Mouse (Mus musculus) MEL (cell line): ENCODE measurements around the gene Tmem202. TPM values are rescaled to one million over a fixed set of nuclear protein-coding genes. Genes with fewer than 3 reads are reported as not detected.

ENCODE experiments used
- DNase-seq: peaks from one replicate; pipeline ENCODE4 v3.0.0; 2011; ENCODE audit warnings: low read depth, low spot score
- H3K27ac ChIP-seq: 2 replicates; pipeline ENCODE4 v1.5.1; 2012; ENCODE audit warnings: low read depth, mild to moderate bottlenecking, control low read depth, low read length, moderate library complexity; ENCODE audit not compliant: control insufficient read depth
- H3K27me3 ChIP-seq, 2 experiments: fragments of 150-350 bp in 1 of 2; sonication (generic) in 1 of 2; 2 replicates each; pipeline ENCODE4 v1.6.1; 2012; ENCODE audit warnings: low read length in 2 of 2, mild to moderate bottlenecking in 2 of 2, improper control_type of control experiment in 1 of 2, moderate library complexity in 1 of 2; ENCODE audit not compliant: insufficient read depth in 2 of 2, control insufficient read depth in 1 of 2
- H3K36me3 ChIP-seq, 2 experiments: 2 replicates each; pipeline ENCODE4 v1.6.1; 2012 to 2014; ENCODE audit warnings: low read length in 2 of 2, improper control_type of control experiment in 1 of 2, inconsistent platforms in 1 of 2, mild to moderate bottlenecking in 1 of 2; ENCODE audit not compliant: insufficient read depth in 2 of 2, control insufficient read depth in 1 of 2
- H3K4me1 ChIP-seq, 2 experiments: fragments of 150-350 bp in 1 of 2; sonication (generic) in 1 of 2; 2 replicates each; pipeline ENCODE4 v1.6.1; 2012; ENCODE audit warnings: low read length in 2 of 2, improper control_type of control experiment in 1 of 2, mild to moderate bottlenecking in 1 of 2; ENCODE audit not compliant: insufficient read depth in 2 of 2, control insufficient read depth in 1 of 2
- H3K4me3 ChIP-seq, 2 experiments: fragments of 150-350 bp in 1 of 2; sonication (generic) in 1 of 2; 2 replicates each; pipeline ENCODE4 v1.5.1; 2012; ENCODE audit warnings: low read depth in 2 of 2, low read length in 2 of 2, mild to moderate bottlenecking in 2 of 2, moderate library complexity in 2 of 2, control low read depth in 1 of 2, improper control_type of control experiment in 1 of 2; ENCODE audit not compliant: control insufficient read depth in 1 of 2, insufficient read depth in 1 of 2
- H3K79me2 ChIP-seq: 2 replicates; pipeline ENCODE4 v1.6.1; 2012; ENCODE audit warnings: mild to moderate bottlenecking, low read length, moderate library complexity; ENCODE audit not compliant: control insufficient read depth, poor library complexity, insufficient read depth
- H3K9ac ChIP-seq: 2 replicates; pipeline ENCODE4 v1.6.1; 2012; ENCODE audit warnings: low read depth, mild to moderate bottlenecking, control low read depth, low read length, moderate library complexity; ENCODE audit not compliant: control insufficient read depth, poor library complexity, severe bottlenecking
- H3K9me3 ChIP-seq: fragments of 150-350 bp; sonication (generic); replicated peaks from 2 replicates; pipeline ENCODE4 v1.6.1; 2012; ENCODE audit warnings: mild to moderate bottlenecking, low read length, improper control_type of control experiment, moderate library complexity; ENCODE audit not compliant: insufficient read depth
- BHLHE40 ChIP-seq: IDR thresholded peaks from 2 replicates; pipeline ENCODE4 v1.6.1; 2012; ENCODE audit warnings: low read depth, mild to moderate bottlenecking, inconsistent platforms, low read length, improper control_type of control experiment, borderline replicate concordance
- ELF1 ChIP-seq: IDR thresholded peaks from 2 replicates; pipeline ENCODE4 v1.6.1; 2014; ENCODE audit warnings: low read depth, mild to moderate bottlenecking, inconsistent platforms, low read length, improper control_type of control experiment, moderate library complexity
- EP300 ChIP-seq, 2 experiments: IDR thresholded peaks; 2 replicates each; pipeline ENCODE4 v1.6.1; 2011; ENCODE audit warnings: improper control_type of control experiment in 2 of 2, low read length in 2 of 2, low read depth in 1 of 2, mild to moderate bottlenecking in 1 of 2
- GATA1 ChIP-seq: IDR thresholded peaks from 2 replicates; pipeline ENCODE4 v1.6.1; 2011; ENCODE audit warnings: low read depth, low read length, improper control_type of control experiment
- JUND ChIP-seq: IDR thresholded peaks from 2 replicates; pipeline ENCODE4 v1.6.1; 2011; ENCODE audit warnings: low read depth, mild to moderate bottlenecking, improper control_type of control experiment, low read length
- RCOR1 ChIP-seq: IDR thresholded peaks from 2 replicates; pipeline ENCODE4 v1.6.1; 2012; ENCODE audit warnings: low read depth, mild to moderate bottlenecking, inconsistent platforms, low read length, improper control_type of control experiment
- TAL1 ChIP-seq: IDR thresholded peaks from 2 replicates; pipeline ENCODE4 v1.6.1; 2012; ENCODE audit warnings: mild to moderate bottlenecking, inconsistent platforms, low read length, moderate library complexity, mixed read lengths
- UBTF ChIP-seq: IDR thresholded peaks from 2 replicates; pipeline ENCODE4 v1.6.1; 2012; ENCODE audit warnings: low read depth, mild to moderate bottlenecking, inconsistent platforms, low read length, improper control_type of control experiment, moderate library complexity, borderline replicate concordance; ENCODE audit not compliant: insufficient read depth
- ZC3H11A ChIP-seq: IDR thresholded peaks from 2 replicates; pipeline ENCODE4 v1.6.1; 2012; ENCODE audit warnings: low read depth, mild to moderate bottlenecking, inconsistent platforms, low read length, improper control_type of control experiment
- ZMIZ1 ChIP-seq: IDR thresholded peaks from 2 replicates; pipeline ENCODE4 v1.6.1; 2012; ENCODE audit warnings: low read depth, mild to moderate bottlenecking, inconsistent platforms, low read length, improper control_type of control experiment, moderate library complexity
- polyA plus RNA-seq, 2 experiments: library from polyadenylated mRNA; stranded (reverse) in 1 of 2; unstranded in 1 of 2; fragments of >175 nt in 1 of 2; fragments of >200 nt in 1 of 2; gene quantifications; 2 replicates each; pipeline versions ENCODE4 v1.2.1 to v1.2.4; 2012; ENCODE audit warnings: low replicate concordance in 2 of 2, low read depth in 1 of 2; ENCODE audit not compliant: insufficient read length in 2 of 2, insufficient read depth in 1 of 2, missing spikeins in 1 of 2
- total RNA-seq: library from RNA; depleted of rRNA; stranded (reverse); fragments of 300-350 nt; gene quantifications from 2 replicates; pipeline ENCODE4 v1.2.3, GENCODE M21; 2012

Gene Tmem202
- total and polyA plus RNA-seq, 3 experiments: 0.50 TPM; not detected in 2

DNA sequence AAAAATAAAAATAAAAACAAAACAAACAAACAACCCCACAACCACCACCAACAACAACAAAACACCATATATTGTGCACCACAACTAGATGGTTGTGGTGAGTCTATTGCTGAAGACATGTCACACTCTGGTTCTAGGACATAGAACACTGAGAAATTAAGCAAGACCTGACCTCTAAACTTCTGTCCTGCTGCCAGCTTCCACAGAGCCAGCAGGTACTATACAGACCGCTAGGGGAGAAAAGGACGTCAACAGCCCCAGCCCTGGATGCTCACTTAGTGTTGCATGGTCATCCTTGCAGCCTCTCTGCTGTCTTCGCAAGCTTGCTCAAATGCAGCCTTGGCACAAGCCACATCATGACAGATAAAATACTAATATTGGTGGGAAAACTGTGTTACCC, 12.1 kb downstream of the Tmem202 start:
- peaks cover 4 to 19% of the 10 kb centered on the region in 2 experiments; a peak in 3 of 4 replicates for H3K4me1 ChIP-seq
- no peaks in the 10 kb centered on the region for H3K79me2 ChIP-seq
- H3K36me3 ChIP-seq: peaks cover 0 to 11% of the 10 kb centered on the region in 2 experiments; a peak in 2 of 4 replicates
- TF ChIP-seq BHLHE40 (no peak), ZC3H11A (no peak), GATA1 (no peak), JUND (no peak)
- H3K27ac ChIP-seq: no peak overlapping the region
- H3K27me3 ChIP-seq: no peaks in the 10 kb centered on the region
- no peaks in the 10 kb centered on the region for H3K9me3 ChIP-seq
- H3K4me3 ChIP-seq: no peak overlapping the region
- DNase-seq: no peak
- H3K9ac ChIP-seq: no peak overlapping the region

DNA sequence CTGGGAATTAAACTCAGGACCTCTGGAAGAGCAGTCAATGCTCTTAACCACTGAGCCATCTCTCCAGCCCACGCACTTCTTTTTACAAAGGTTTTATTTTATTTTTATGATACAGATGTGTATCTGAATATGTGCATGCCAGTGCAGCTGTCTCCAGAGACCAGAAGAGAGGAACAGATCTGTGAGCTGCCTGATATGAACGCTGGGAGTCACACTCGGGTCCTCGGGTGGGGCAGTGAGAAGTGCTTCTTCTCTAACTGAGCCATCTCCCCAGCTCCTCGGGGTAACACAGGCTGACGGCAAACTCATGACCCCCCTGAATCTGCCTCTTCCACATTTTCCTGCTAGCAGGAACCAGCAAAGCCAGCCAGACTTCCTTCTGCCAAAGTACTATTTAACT, 12.9 kb downstream of the Tmem202 start:
- H3K4me3 ChIP-seq: 0 out of 4 replicates have a peak overlapping the region, but pooled peaks of 1 of the 2 experiments have one; percentile 13
- peaks cover 0 to 12% of the 10 kb centered on the region in 2 experiments; a peak in 2 of 4 replicates for H3K36me3 ChIP-seq
- H3K9me3 ChIP-seq: no peaks in the 10 kb centered on the region
- TF ChIP-seq ZC3H11A: no peak
- TF ChIP-seq RCOR1: no peak
- no peak for TF ChIP-seq BHLHE40
- peak; percentile 23 to 33; a peak in 1 of 4 replicates for TF ChIP-seq EP300 (IDR thresholded peaks at IDR 0.05; ENCODE audit: low read depth in 1 of 2, low read length in 2 of 2)
- peak; percentile 42 for TF ChIP-seq GATA1
- no peak for TF ChIP-seq UBTF
- peak; percentile 46 for TF ChIP-seq TAL1
- no peaks in the 10 kb centered on the region for H3K27me3 ChIP-seq
- H3K9ac ChIP-seq: no peak overlapping the region
- H3K4me1 ChIP-seq: peaks cover 4 to 19% of the 10 kb centered on the region in 2 experiments; a peak in 3 of 4 replicates
- no peak overlapping the region for H3K27ac ChIP-seq
- DNase-seq: peak; percentile 61
- H3K79me2 ChIP-seq: no peaks in the 10 kb centered on the region

GRCm38 (mm10) chr9:59522906-59523305, 16.7 kb downstream of the Tmem202 start:
- peaks cover 4 to 21% of the 10 kb centered on the region in 2 experiments; a peak in 3 of 4 replicates for H3K4me1 ChIP-seq
- TF ChIP-seq EP300 (IDR thresholded peaks at IDR 0.05; ENCODE audit: low read depth in 1 of 2, low read length in 2 of 2): peak; percentile 36 to 38; a peak in 3 of 4 replicates
- 0 out of 2 replicates have a peak, but pooled peaks have one; percentile 23 for TF ChIP-seq ELF1
- TF ChIP-seq ZMIZ1: no peak
- TF ChIP-seq GATA1: peak; percentile 47; the same call in 1 of the 2 replicates
- TF ChIP-seq TAL1: peak; percentile 59
- peak; percentile 56 for DNase-seq

More at GRCm38 (mm10) chr9:59522906-59523305, 16.7 kb downstream of the Tmem202 start:
- Histone ChIP-seq H3K27me3 (no peaks in the 10 kb centered on the region), H3K9ac (no peak overlapping the region), H3K79me2 (no peaks in the 10 kb centered on the region), H3K4me3 (no peak overlapping the region), H3K27ac (peak overlapping the region; percentile 46; the same call in 1 of the 2 replicates), H3K36me3 (peaks cover 0 to 16% of the 10 kb centered on the region in 2 experiments; a peak in 2 of 4 replicates), H3K9me3 (no peaks in the 10 kb centered on the region)
